Mouse (Mus musculus): ENCODE results near the gene Rgs14. TPM values are rescaled to one million over a fixed set of nuclear protein-coding genes. Genes with fewer than 3 reads are reported as not detected.

Rgs14 gene
- polyA plus RNA-seq, 1 experiment from 2014 or later = 0.97 TPM

- Histone ChIP-seq H3K36me3 (replicated peaks) (peaks cover 15% of the 10 kb centered on the region), H3K9me3 (no peaks in the 10 kb centered on the region), H3K4me3 (peak overlapping the region; percentile 74), H3K4me1 (peaks cover 45% of the 10 kb centered on the region), H3K27me3 (replicated peaks; ENCODE audit: low read depth, poor library complexity, severe bottlenecking) (peaks cover 10% of the 10 kb centered on the region; the same call in 1 of the 2 replicates), H3K27ac (replicated peaks) (peak overlapping the region; percentile 95)
- peak; percentile 25 for DNase-seq (ENCODE audit: low spot score)
- 43% methylated on average over 14 of the region's 14 CpGs for WGBS
These were observed 38.7 kb upstream of the Rgs14 start for GRCm38 (mm10) chr13:55330567-55331400.

DNA sequence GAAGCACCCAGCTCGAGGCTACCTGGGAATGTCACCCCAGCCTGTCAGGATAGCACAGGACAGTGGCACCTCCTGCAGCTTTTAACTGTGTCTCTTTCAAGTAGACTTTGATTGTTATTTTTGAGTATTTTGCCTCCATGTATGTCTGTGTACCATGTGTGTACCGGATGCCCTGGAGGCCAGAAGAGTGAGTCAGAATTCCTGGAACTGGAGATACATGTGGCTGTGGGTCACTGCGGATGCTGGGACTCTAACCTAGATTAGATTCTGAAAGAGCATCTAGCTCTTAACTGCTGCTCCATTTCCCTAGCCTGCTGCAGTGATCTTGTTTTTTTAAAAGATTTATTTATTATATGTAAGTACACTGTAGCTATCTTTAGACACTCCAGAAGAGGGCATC is 37.2 kb upstream of the Rgs14 start:
- WGBS = 89% methylated on average over 3 of the region's 3 CpGs
- Histone ChIP-seq H3K27me3 (replicated peaks; ENCODE audit: low read depth, poor library complexity, severe bottlenecking) (peaks cover 10% of the 10 kb centered on the region; the same call in 1 of the 2 replicates), H3K9me3 (no peaks in the 10 kb centered on the region), H3K27ac (replicated peaks) (no peak overlapping the region), H3K36me3 (replicated peaks) (no peaks in the 10 kb centered on the region; the same call in 1 of the 2 replicates), H3K4me3 (no peak overlapping the region), H3K4me1 (peaks cover 44% of the 10 kb centered on the region)
- no peak for DNase-seq (ENCODE audit: low spot score)

DNA sequence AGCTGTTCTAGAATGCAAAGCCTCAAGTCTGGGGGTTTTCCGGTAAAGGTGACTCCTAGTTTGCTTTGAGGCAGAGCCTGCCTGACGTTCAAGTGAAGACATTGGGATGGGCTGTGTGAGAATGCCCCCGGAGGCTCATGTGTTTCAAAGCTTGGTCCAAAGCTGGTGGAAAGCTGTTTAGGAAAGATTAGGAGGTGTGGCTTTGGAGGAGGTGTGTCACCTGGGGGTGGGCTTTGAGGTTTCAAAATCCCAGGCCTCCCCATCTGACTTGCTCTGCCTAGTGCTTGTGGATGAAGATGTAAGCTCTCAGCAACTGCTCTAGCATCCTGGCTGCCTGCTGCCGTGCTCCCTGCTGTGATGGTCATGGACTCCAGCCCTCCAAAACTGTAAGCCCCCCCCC is 33.8 kb upstream of the Rgs14 start:
- peaks cover 16% of the 10 kb centered on the region for H3K4me1 ChIP-seq
- DNase-seq (ENCODE audit: low spot score) = no peak
- H3K27me3 ChIP-seq (replicated peaks; ENCODE audit: low read depth, poor library complexity, severe bottlenecking) = no peaks in the 10 kb centered on the region
- no peaks in the 10 kb centered on the region for H3K36me3 ChIP-seq (replicated peaks)
- no peak overlapping the region for H3K27ac ChIP-seq (replicated peaks)
- WGBS = 83% methylated on average over 4 of the region's 4 CpGs
- no peak overlapping the region for H3K4me3 ChIP-seq
- no peaks in the 10 kb centered on the region for H3K9me3 ChIP-seq

DNA sequence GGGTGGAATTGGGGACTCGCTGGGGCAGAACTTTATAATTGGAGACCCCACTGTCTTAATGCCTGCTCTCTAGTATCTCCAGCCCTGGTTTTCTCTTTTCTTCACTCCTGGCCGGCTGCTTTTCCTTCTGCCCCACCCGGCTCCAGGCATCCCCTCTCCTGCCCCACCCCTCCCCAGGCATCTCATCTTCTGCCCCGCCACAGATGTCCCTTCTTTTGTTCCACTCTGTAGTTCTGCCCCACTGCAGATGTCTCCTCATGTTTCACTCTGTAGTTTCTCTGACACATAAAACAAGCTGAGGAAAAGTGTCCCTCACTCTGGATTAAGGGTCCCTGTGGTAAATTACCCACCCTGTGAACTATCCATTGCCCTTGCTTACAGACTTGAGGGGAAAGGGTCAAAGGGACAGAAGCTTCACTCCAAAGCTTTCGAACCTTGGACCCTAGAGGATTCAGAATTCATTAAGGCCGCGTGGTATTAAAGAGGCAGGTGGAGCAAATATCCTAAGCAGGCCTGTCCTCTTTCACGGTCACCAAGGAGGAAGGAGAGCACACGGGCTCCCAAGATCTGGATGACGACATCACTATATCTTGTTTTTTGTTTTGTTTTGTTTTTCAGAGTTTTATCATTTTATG is 32.1 kb upstream of the Rgs14 start:
- no peak overlapping the region for H3K4me3 ChIP-seq
- no peak overlapping the region for H3K27ac ChIP-seq (replicated peaks)
- H3K9me3 ChIP-seq = no peaks in the 10 kb centered on the region
- 66% methylated on average over 10 of the region's 10 CpGs for WGBS
- H3K4me1 ChIP-seq = peaks cover 7% of the 10 kb centered on the region; the same call in 1 of the 2 replicates
- H3K27me3 ChIP-seq (replicated peaks; ENCODE audit: low read depth, poor library complexity, severe bottlenecking) = no peaks in the 10 kb centered on the region
- no peak for DNase-seq (ENCODE audit: low spot score)
- H3K36me3 ChIP-seq (replicated peaks) = no peaks in the 10 kb centered on the region

GRCm38 (mm10) chr13:55338131-55339054 is 31.1 kb upstream of the Rgs14 start:
- Histone ChIP-seq H3K9me3 (no peaks in the 10 kb centered on the region), H3K4me3 (no peak overlapping the region), H3K27ac (replicated peaks) (no peak overlapping the region), H3K27me3 (replicated peaks; ENCODE audit: low read depth, poor library complexity, severe bottlenecking) (no peaks in the 10 kb centered on the region), H3K4me1 (peaks cover 7% of the 10 kb centered on the region; the same call in 1 of the 2 replicates), H3K36me3 (replicated peaks) (no peaks in the 10 kb centered on the region; the same call in 1 of the 2 replicates)
- WGBS = 73% methylated on average over 12 of the region's 12 CpGs
- DNase-seq (ENCODE audit: low spot score) = no peak

GRCm38 (mm10) chr13:55339259-55339658 is 30.3 kb upstream of the Rgs14 start:
- 42% methylated on average over 2 of the region's 2 CpGs for WGBS
- no peaks in the 10 kb centered on the region for H3K27me3 ChIP-seq (replicated peaks; ENCODE audit: low read depth, poor library complexity, severe bottlenecking)
- H3K36me3 ChIP-seq (replicated peaks) = peaks cover 8% of the 10 kb centered on the region
- no peak overlapping the region for H3K27ac ChIP-seq (replicated peaks)
- H3K9me3 ChIP-seq = no peaks in the 10 kb centered on the region
- H3K4me1 ChIP-seq = peaks cover 7% of the 10 kb centered on the region; the same call in 1 of the 2 replicates
- no peak for DNase-seq (ENCODE audit: low spot score)
- H3K4me3 ChIP-seq = no peak overlapping the region

DNA sequence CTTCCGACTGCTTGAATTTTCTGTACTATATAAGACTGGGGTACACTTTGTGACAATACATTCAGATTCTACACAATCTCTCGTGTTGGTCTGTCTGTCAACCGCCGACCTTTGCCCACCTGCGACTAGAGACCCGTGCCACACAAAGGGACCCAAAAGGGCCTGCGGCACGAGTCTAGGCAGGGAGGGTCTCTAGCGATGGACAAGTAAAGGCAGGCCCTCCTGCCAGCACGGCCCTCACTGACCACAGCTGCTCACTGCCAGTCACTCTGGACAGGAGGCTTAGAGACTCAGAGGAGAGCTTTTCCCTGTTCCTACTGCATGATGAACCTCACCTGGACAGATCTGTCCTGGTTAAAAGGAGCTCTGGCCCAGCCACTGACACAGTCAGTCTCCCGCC is 27.1 kb upstream of the Rgs14 start:
- H3K27me3 ChIP-seq (replicated peaks; ENCODE audit: low read depth, poor library complexity, severe bottlenecking) = no peaks in the 10 kb centered on the region
- peaks cover 2% of the 10 kb centered on the region; the same call in 1 of the 2 replicates for H3K4me1 ChIP-seq
- no peak overlapping the region for H3K27ac ChIP-seq (replicated peaks)
- peaks cover 40% of the 10 kb centered on the region for H3K36me3 ChIP-seq (replicated peaks)
- no peaks in the 10 kb centered on the region for H3K9me3 ChIP-seq
- H3K4me3 ChIP-seq = no peak overlapping the region
- WGBS = 44% methylated on average over 11 of the region's 11 CpGs
- DNase-seq (ENCODE audit: low spot score) = no peak

DNA sequence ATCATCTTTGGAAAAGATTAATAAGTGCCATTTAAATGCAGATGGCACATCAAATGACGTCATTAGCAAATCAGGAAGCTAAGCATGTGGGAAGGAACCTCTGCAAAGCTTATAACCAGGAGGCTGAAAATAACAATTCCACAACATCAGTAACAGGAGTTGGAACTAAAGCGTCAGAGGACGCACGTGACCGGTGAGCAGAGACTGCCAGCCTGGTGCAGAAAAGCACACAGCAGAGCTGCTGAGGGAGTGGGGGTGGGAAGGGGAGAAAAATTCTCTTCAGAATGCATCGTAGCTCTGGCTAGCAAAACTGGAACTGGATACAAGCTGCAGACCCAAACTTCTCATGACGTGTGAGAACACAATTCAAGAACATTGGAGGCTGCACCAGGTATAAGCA is 25.2 kb upstream of the Rgs14 start:
- no peak for DNase-seq (ENCODE audit: low spot score)
- Histone ChIP-seq H3K27me3 (replicated peaks; ENCODE audit: low read depth, poor library complexity, severe bottlenecking) (no peaks in the 10 kb centered on the region), H3K9me3 (no peaks in the 10 kb centered on the region), H3K4me1 (no peaks in the 10 kb centered on the region), H3K36me3 (replicated peaks) (peaks cover 57% of the 10 kb centered on the region), H3K27ac (replicated peaks) (no peak overlapping the region), H3K4me3 (no peak overlapping the region)
- 90% methylated on average over 7 of the region's 7 CpGs for WGBS

GRCm38 (mm10) chr13:55346745-55347144 is 22.8 kb upstream of the Rgs14 start:
- Histone ChIP-seq H3K27me3 (replicated peaks; ENCODE audit: low read depth, poor library complexity, severe bottlenecking) (no peaks in the 10 kb centered on the region), H3K4me3 (no peak overlapping the region), H3K36me3 (replicated peaks) (peaks cover 80% of the 10 kb centered on the region), H3K9me3 (no peaks in the 10 kb centered on the region), H3K4me1 (no peaks in the 10 kb centered on the region), H3K27ac (replicated peaks) (no peak overlapping the region)
- DNase-seq (ENCODE audit: low spot score) = no peak
- WGBS = 91% methylated on average over 11 of the region's 11 CpGs

DNA sequence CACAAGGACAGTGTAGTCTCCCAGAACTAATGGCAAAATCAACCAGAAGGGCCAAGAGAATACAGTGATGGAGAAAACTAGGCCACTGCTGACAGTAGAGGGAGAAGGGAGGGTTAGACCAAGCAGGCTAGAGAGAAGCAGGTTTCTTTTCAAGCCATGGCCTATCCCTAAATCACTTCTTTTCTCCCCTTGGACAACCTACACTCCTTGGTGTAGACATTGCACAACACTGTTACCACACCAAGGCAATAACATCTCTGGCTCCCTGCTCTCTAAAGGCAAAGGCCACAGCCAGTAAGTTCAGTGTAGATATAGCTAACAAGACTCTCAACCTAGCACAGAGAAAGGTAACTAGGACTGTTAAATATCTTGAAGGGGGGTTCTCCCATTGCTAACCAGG is 8.4 kb upstream of the Rgs14 start:
- no peaks in the 10 kb centered on the region for H3K9me3 ChIP-seq
- no peak for DNase-seq (ENCODE audit: low spot score)
- no peaks in the 10 kb centered on the region for H3K27me3 ChIP-seq (replicated peaks; ENCODE audit: low read depth, poor library complexity, severe bottlenecking)
- H3K4me3 ChIP-seq = peak overlapping the region; percentile 99
- H3K4me1 ChIP-seq = peaks cover 18% of the 10 kb centered on the region
- H3K27ac ChIP-seq (replicated peaks) = no peak overlapping the region
- peaks cover 51% of the 10 kb centered on the region for H3K36me3 ChIP-seq (replicated peaks)

DNA sequence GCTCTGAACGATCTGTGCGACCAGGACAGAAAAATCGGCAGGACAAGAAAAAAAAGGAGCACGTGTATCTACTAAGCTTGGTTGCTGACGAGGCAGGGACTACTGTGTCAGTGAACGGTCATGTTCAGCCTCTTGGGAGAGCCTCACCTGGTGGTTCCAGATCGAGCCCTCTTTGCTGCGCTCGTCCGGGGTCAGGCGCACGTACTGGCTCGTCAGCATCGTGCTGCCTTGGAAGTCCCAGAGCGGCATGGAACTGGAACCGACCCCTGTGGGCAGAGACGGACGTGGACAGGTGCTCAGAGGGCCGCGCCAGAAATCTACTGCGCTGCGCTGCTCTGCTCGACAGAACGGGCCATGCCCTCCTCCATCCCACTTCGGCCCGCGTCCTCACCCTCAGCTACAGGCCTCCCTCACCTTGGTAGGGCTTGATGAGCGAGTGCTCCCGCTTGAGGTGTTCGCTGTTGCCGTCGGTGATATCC is 7.5 kb upstream of the Rgs14 start:
- peak overlapping the region; percentile 92 for H3K27ac ChIP-seq (replicated peaks)
- peaks cover 42% of the 10 kb centered on the region for H3K36me3 ChIP-seq (replicated peaks)
- H3K27me3 ChIP-seq (replicated peaks; ENCODE audit: low read depth, poor library complexity, severe bottlenecking) = no peaks in the 10 kb centered on the region
- H3K9me3 ChIP-seq = no peaks in the 10 kb centered on the region
- peaks cover 18% of the 10 kb centered on the region for H3K4me1 ChIP-seq
- WGBS = 1% methylated on average over 32 of the region's 32 CpGs
- H3K4me3 ChIP-seq = peak overlapping the region; percentile 99
- no peak for DNase-seq (ENCODE audit: low spot score)

- peaks cover 37% of the 10 kb centered on the region for H3K36me3 ChIP-seq (replicated peaks)
- no peaks in the 10 kb centered on the region for H3K27me3 ChIP-seq (replicated peaks; ENCODE audit: low read depth, poor library complexity, severe bottlenecking)
- under 1% methylated on average over 35 of the region's 35 CpGs for WGBS
- H3K4me3 ChIP-seq = peak within 1 kb of the TSS; percentile 99
- H3K27ac ChIP-seq (replicated peaks) = peak within 1 kb of the TSS; percentile 92
- no peaks in the 10 kb centered on the region for H3K9me3 ChIP-seq
- peak; percentile 97 for DNase-seq (ENCODE audit: low spot score)
- peaks cover 18% of the 10 kb centered on the region for H3K4me1 ChIP-seq
These were observed 7.0 kb upstream of the Rgs14 start, which contains the start of gene Lman2 for GRCm38 (mm10) chr13:55362453-55363060. Gene Lman2 (minus strand): TSS chr13:55362783.
